Mouse (Mus musculus) CH12.LX (cell line): ENCODE measurements around the gene Hsh2d.

ENCODE experiments used
- CTCF ChIP-seq, 2 experiments: IDR thresholded peaks in 1 of 2; conservative IDR thresholded peaks in 1 of 2; 2 replicates each; pipeline ENCODE4 v1.5.1; 2011 to 2012; ENCODE audit warnings: low read depth in 2 of 2, low read length in 2 of 2, improper control_type of control experiment in 1 of 2, inconsistent platforms in 1 of 2, mild to moderate bottlenecking in 1 of 2, moderate library complexity in 1 of 2
- E2F4 ChIP-seq: IDR thresholded peaks from 2 replicates; pipeline ENCODE4 v1.6.1; 2011; ENCODE audit warnings: low read depth, low read length, improper control_type of control experiment; ENCODE audit not compliant: insufficient replicate concordance
- ETS1 ChIP-seq: conservative IDR thresholded peaks from 2 replicates; pipeline ENCODE4 v1.6.1; 2012; ENCODE audit warnings: low read depth, mild to moderate bottlenecking, inconsistent platforms, low read length, improper control_type of control experiment, moderate library complexity
- NRF1 ChIP-seq: IDR thresholded peaks from 2 replicates; pipeline ENCODE4 v1.6.1; 2014; ENCODE audit warnings: low read depth, mild to moderate bottlenecking, inconsistent platforms, low read length, improper control_type of control experiment, moderate library complexity
- PAX5 ChIP-seq: IDR thresholded peaks from 2 replicates; pipeline ENCODE4 v1.6.1; 2012; ENCODE audit warnings: low read length, inconsistent platforms, mixed read lengths
- SMC3 ChIP-seq: IDR thresholded peaks from 2 replicates; pipeline ENCODE4 v1.6.1; 2011; ENCODE audit warnings: low read depth, low read length, improper control_type of control experiment

GRCm38 (mm10) chr8:72144345-72144975 lies 45.0 kb upstream of the Hsh2d start:
- TF ChIP-seq CTCF (conservative IDR thresholded peaks at IDR 0.05 in 1 of 2, IDR thresholded peaks at IDR 0.05 in 1 of 2; ENCODE audit: low read depth in 2 of 2, low read length in 2 of 2) = no peak
- no peak for TF ChIP-seq NRF1
- TF ChIP-seq E2F4 = no peak
- TF ChIP-seq ETS1 = no peak
- no peak for TF ChIP-seq PAX5
- TF ChIP-seq SMC3 = no peak
